Comparison of ENCODE assay signal across 22 mouse cellular contexts in the genomic region with DNA sequence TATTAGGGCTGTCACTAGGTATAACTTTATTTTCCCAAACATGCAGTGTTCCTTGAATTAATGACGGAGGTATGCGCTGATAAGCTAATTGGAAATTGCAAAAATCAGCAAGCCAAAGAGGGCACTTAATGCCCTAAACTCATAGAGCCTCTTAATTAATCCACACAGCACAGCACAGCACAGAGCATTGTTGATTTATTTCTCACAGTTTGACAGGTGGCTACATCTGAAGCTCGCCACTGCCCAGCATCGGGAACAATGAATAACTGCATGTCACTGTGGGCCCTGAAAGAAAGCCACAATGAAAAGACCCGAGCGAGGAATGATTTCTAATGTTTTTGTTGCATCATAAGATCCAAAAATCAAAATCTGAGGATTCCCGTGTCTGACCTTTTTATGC.
DNase-seq lines count a peak whose midpoint lies in the region; ATAC-seq lines count a peak whose summit lies in the region.
"Had no signal": no experiment of that assay in that cellular context is flagged by ENCODE, and none has a peak within 500 bp of the region (broad histone marks: within the 10 kb centered on the region; RNA-seq: fewer than 3 reads in every experiment).

No protein-coding gene starts in this region.

- peaks cover 18% of the 10 kb centered on the region; the same call in 1 of the 2 replicates for H3K4me1 ChIP-seq in neural tube, embryonic 15.5 days
- H3K4me1 ChIP-seq: embryonic facial prominence, embryonic 10.5 days; heart, embryonic 10.5 days; liver, embryonic 13.5 days; neural tube, embryonic 12.5 days; stomach, embryonic 15.5 days had no signal

- no peaks in the 10 kb centered on the region for H3K36me3 ChIP-seq in neural tube, embryonic 15.5 days
- H3K36me3 ChIP-seq: embryonic facial prominence, embryonic 10.5 days; heart, embryonic 10.5 days; liver, embryonic 13.5 days; neural tube, embryonic 12.5 days; stomach, embryonic 15.5 days had no signal

- H3K27me3 ChIP-seq in neural tube, embryonic 15.5 days (replicated peaks) = no peaks in the 10 kb centered on the region
- H3K27me3 ChIP-seq: liver, embryonic 13.5 days; neural tube, embryonic 12.5 days; stomach, embryonic 15.5 days had no signal

- no peak for ATAC-seq in neural tube, embryonic 15.5 days (ENCODE audit: low FRiP score)
- ATAC-seq: activated CD4-positive, CD25-positive, alpha-beta regulatory T cell, adult 4 months; intestine, postnatal 0 days had no signal

- H3K9me3 ChIP-seq in neural tube, embryonic 15.5 days (replicated peaks) = no peaks in the 10 kb centered on the region
- H3K9me3 ChIP-seq: embryonic facial prominence, embryonic 10.5 days; heart, embryonic 10.5 days; liver, embryonic 13.5 days; neural tube, embryonic 12.5 days; stomach, embryonic 15.5 days had no signal

- peak; percentile 3 for DNase-seq in heart, adult 11 months
- no peak for DNase-seq in heart, adult 9 months (ENCODE audit: low spot score in 2 of 2)
- no peak for DNase-seq in neural tube, embryonic 10.5 days (ENCODE audit: extremely low spot score, low spot score)
- peak; percentile 26 for DNase-seq in mesoderm, embryonic 11.5 days (ENCODE audit: low read depth, low spot score)
- no peak for DNase-seq in urinary bladder, postnatal 4 days (ENCODE audit: low spot score in 2 of 2)
- no peak for DNase-seq in urinary bladder, postnatal 36 days (ENCODE audit: low spot score in 2 of 2)
- DNase-seq: adrenal gland, adult 8-10 months; B cell, adult 2 months; cerebellum, adult 18-20 months; cerebellum, postnatal 25 days; heart, postnatal 4 days; kidney, postnatal 36 days; liver, embryonic 13.5 days; lung, adult 2 months; thymus, postnatal 25 days had no signal

- H3K4me2 ChIP-seq in neural tube, embryonic 15.5 days = no peak overlapping the region
- H3K4me2 ChIP-seq: liver, embryonic 13.5 days; neural tube, embryonic 12.5 days; stomach, embryonic 15.5 days had no signal

- 34% methylated on average over 7 of the region's 7 CpGs for WGBS in neural tube, embryonic 15.5 days

- H3K4me3 ChIP-seq in neural tube, embryonic 15.5 days (replicated peaks) = no peak overlapping the region
- H3K4me3 ChIP-seq: embryonic facial prominence, embryonic 10.5 days; heart, embryonic 10.5 days; liver, embryonic 13.5 days; neural tube, embryonic 12.5 days; stomach, embryonic 15.5 days had no signal

- H3K9ac ChIP-seq in neural tube, embryonic 15.5 days (replicated peaks) = no peak overlapping the region
- H3K9ac ChIP-seq: liver, embryonic 13.5 days; neural tube, embryonic 12.5 days; stomach, embryonic 15.5 days had no signal

- H3K27ac ChIP-seq in neural tube, embryonic 15.5 days (replicated peaks) = 0 out of 2 replicates have a peak overlapping the region, but pooled peaks have one; percentile 9
- H3K27ac ChIP-seq: embryonic facial prominence, embryonic 10.5 days; heart, embryonic 10.5 days; liver, embryonic 13.5 days; neural tube, embryonic 12.5 days; stomach, embryonic 15.5 days had no signal

Comparison
In these comparisons a context has a peak if more than half of its experiments do, and no peak if none do; other contexts are left out.
1. DNase-seq: peak in heart, adult 11 months (single experiment) and mesoderm, embryonic 11.5 days (single experiment); none in heart, adult 9 months (0 of 2), neural tube, embryonic 10.5 days (single experiment), urinary bladder, postnatal 4 days (0 of 2) and urinary bladder, postnatal 36 days (0 of 2).